Mouse (Mus musculus) c-Kit-positive CD71-positive TER-119-positive erythroid progenitor cells, embryonic 14.5 days (primary cell): ENCODE results near the gene Armh1.
"Not testable (repeated sequence)": the region's sequence is repeated elsewhere in the genome, so short reads cannot be mapped to it uniquely, and the experiment has no call there.

ENCODE experiments used
- DNase-seq: peaks from one replicate; pipeline ENCODE4 v3.0.0-alpha.2; 2013; ENCODE audit warnings: low spot score

Armh1 gene

DNA sequence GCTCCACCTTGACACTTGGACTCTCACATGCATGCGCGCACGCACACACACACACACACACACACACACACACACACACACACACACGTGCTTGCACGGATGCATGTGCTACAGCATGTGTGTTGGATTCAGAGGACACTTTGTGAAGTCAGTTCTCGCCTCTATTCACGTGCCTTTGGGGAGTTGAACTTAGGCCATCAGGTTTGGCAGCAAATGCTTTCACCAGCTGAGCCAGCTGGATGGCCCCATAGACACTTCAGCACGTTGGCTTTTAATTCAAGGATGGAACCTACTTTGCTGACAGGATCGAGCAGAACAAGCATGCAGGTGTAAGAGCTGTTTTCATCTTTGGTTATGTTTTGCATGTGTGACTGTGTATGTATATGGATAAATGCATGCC, 30.1 kb downstream of the Armh1 start:
- no peak for DNase-seq

DNA sequence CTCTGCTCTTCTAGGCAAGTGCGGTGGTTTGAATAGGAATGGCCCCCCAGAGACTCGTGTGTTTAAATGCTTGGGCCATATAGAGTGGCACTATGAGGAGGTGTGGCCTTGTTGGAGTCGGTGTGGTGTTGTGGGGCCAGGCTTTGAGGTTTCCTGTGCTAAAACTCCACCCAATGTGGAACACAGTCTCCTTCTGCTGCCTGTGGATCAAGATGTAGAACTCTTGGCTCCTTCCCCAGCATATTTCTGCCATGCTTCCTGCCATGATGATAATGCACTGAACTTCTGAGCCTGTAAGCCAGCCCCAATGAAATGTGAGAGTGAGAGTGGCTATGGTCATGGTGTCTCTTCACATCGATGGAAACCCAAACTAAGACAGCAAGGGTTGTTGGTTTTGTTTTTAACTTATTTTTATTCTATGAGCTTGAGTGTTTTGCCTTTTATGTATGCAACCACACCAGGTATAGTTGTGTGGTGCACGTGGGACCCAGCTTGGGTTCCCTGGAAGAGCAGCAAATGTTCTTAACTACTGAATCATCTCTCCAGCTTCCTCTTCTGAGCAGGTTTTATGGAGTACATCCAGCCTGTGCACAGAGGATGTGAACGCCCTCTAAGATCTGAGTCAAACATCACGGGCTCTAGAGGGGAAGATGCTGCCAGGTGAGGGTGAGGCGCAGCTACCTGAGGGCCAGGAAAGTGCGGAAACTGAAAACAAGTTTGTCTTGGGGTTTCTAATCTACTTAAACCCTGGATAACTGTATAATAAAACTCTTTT, 31.0 kb downstream of the Armh1 start:
- no peak for DNase-seq

DNA sequence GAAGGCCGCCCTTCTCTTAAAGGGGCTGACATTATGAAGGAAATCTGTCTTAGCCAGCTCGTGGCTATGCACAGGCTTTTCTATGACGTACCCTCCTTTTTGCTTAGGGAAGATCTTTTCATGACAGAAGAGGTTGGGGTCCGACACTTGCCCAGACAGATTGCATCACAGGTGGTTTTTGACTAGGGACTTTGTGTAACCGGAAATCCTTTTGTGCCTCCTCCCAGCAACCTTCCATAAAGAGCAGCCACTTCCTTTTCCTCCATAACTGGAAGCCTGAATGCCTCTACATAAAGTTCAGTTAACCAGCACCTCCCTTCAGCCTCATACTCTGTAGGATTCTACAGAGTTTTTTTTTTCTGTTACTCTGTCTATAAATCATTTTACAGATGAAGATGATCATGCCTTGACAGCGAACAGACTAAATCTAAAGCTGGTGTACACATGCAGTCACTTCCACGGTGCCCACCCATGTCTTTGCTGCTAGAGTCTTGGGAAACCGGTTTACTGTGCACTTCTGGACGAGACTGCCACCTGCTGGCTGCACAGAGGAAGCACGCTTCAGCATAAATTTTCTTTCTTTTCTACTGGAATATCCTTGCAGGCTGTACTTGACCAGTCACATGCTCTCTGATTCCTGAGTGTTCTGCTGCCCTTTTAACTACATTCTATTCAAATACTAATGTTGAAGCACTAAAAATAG, 33.3 kb downstream of the Armh1 start:
- DNase-seq = peak; percentile 42

DNA sequence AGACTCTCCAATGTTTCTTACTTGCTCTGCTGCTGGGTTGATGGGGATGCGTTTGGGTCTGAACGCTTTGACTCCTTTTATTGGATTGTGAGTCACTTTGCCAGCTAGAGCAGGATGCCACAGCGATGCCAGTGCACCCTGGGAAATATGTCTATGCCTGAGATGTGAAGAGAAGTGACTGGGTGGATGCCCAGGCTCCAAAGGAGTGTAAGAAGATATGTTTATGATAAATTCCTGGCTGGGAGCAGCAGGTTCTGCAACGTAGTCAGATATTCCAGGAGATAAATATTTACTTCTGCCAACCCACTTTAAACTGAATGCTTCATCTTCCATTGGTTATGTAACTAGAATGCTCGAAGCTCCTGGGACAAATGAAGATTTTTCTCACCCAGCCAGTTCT, 34.9 kb downstream of the Armh1 start:
- DNase-seq = no peak

DNA sequence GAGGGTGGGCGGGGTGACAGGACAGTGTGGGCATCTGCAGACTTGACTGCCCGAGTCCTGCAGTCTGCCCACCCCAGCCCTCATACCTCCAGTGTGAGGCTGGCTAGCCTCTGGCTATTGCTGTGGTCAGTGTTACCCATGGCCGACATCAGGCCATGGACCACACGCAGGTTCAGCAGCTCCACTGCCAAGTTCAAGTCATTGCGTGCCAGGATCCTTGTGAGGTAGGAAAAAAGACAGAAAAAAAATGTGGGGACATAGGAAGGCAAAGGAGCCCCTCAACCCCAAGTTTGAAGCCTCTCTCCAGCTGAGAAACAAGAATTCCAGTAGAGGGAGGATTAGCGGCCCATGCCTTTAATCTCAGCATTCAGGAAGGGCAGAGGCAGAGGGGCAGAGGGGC, 37.7 kb downstream of the Armh1 start:
- DNase-seq = no peak

DNA sequence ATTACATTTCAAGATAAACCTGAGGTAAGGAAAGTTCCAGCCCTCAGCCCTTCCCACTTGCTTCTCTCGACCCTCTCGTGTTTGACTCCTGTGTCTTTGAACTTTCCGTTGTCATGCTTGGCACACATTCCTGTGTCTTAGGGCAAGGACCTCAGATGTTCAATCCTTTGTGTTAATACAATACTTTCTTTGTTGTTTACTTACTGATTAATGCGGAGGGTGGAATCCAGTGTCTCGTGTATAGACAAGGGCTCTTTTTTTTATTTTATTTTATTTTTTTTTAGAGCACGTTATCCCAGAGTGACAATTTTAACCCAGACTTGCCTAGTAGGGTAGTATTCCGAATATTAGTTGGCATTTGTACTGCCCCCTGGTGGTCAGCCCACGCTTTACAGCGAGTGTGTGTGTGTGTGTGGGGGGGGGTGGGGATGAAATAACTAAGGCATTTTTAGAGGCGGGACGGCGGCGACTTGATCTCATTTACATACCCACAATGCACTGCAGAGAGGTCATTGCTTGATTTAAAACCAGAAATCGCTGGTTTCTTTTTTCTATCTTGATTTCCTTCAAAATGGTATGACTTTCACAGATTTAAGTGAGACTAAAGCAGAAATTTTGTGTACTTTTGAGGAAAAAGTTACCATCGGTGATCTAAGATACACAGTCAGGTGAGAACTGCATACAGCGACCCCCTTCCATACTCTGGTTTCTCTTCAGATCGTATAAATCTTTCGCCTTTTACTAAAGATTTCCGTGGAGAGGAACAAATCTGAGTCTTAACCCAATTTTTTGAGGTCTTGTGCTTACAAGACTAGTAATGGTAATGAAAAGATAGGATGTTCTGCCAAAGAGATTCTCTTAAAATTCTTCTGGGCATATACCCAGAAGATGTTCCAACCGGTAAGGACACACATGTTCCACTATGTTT, 41.5 kb downstream of the Armh1 start:
- peak; percentile 77 for DNase-seq

DNA sequence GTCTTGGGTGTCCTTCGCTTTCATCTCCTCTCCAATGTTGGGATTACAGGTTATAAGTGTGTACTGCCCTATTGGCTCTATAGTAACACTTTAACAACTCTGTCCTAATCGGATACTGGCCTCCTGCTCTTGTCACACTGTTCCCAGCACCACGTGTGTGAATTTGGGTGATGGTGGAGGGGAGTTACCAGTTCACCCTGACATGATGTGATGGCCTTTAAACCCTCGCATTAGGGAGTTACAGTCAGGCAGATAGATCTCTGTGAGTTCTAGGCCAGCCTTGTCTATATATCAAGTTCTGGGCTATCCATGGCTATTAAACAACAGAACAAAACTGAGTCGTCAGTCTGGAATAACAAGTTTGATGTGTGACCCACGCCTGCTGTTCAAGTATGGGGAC, 42.3 kb downstream of the Armh1 start:
- DNase-seq = no peak

DNA sequence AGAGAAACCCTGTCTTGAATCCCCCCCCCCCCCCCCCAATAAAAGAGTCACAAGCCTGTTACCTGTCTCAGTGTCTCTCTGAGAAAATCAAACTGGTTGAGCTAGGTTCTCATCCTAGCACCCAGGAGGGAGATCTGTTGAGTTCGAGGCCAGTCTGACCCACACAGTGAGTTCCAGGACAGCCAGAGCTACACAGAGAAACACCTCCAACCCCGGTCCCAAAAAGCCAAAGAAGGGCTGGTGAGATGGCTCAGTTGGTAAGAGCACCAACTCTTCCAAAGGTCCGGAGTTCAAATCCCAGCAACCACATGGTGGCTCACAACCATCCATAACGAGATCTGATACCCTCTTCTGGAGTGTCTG, 49.0 kb downstream of the Armh1 start:
- no peak for DNase-seq

DNA sequence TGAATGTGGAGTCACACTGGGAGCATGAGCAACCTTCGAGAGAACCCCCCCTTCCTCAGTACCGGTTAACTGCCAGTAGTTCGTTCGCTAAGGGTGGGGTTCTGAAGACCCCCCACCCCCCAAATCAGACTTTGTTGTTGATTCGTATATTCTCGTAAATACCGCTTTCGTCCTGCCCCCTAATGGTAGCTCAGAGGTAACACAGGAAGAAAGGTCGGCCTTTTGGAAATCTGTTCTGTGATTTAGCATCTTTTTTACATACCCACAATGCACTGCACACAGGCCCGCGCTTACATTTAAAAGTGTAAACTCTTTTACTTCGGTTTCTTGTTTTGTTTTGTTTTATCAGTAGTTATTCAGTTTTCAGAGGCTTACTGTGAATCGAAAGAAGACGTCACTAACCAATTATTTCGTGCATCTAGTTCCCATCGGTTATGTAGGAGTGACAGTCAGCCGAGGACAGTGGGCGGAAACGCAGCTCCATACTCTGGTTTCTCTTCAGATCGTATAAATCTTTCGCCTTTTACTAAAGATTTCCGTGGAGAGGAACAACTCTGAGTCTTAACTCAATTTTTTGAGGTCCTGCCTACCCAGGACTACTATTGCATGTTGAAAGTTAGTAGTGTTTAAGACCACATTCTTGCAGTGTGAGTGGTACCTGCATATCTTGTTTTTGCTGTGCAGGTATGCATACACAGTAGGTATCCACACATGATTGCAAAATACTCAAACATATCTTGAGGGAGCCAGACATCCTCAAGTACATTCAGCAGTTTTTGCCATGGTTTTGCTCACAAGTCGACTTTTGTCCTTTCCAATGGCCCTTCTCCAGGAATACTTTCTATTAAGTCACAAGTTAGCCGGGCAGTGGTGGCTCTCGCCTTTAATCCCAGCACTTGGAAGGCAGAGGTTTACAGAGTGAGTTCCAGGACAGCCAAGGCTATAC, 49.6 kb downstream of the Armh1 start:
- DNase-seq = peak; percentile 67

DNA sequence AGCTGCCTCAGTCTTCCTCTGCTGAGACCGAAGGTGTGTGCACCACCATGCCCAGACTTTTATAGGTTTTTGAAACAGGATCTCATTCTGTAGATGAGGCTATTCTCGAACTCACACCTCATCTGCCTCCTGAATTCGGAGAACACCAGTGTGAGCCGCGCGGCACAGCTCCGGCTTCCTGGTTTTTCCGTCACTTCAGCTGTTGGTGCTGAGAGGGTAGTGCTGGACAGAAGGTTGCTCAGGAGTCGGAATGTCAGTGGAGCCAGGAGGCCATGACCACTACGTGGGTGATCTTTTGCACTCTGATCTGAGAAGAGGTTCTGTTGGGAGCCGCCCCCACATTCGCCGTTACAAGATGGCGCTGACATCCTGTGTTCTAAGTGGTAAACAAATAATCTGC, 60.1 kb downstream of the Armh1 start:
- no peak for DNase-seq

DNA sequence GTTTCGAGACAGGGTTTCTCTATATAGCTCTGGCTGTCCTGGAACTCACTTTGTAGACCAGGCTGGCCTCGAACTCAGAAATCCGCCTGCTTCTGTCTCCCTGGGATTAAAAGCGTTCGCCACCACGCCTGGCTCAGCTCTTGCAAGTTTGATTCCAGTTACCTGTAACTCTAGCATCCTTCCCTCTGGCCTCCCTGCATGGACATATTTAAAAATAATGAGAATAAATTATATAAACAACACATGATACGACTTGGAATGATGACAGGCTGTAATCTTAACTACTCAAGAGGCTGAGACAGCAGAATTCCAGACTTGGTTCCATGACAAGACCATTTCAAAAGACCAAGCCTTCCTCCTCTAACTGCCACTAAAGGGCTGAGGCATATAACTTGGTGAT, 61.3 kb downstream of the Armh1 start:
- DNase-seq = no peak

DNA sequence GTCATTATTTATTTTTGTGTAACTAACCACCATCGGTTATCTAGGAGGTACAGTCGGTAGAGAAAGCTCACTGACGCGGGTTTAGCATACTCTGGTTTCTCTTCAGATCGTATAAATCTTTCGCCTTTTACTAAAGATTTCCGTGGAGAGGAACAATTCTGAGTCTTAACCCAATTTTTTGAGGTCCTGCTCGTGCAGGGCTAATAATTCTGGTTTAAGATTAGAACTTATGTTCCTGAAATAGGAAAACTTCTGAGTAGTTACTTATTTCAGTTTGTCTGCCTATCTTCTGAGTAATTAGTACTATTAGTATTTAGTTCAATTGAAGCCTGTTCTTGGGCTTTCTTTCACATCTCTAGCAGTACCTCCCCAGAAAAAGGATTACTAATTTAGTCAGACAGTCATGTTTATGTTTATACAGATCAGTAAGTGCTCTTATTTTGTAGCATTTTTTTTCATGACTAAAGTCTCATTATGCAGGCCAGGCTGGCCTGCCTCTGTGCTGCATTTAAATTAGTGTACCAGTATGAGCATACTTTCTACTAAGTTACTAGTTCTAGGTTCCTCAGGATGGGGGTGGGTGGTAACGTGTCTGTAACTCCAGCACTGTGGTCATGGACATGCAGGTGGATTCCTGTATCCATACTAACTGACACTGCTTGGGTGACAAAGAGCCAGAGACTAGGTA, 61.9 kb downstream of the Armh1 start:
- DNase-seq = peak; percentile 77

DNA sequence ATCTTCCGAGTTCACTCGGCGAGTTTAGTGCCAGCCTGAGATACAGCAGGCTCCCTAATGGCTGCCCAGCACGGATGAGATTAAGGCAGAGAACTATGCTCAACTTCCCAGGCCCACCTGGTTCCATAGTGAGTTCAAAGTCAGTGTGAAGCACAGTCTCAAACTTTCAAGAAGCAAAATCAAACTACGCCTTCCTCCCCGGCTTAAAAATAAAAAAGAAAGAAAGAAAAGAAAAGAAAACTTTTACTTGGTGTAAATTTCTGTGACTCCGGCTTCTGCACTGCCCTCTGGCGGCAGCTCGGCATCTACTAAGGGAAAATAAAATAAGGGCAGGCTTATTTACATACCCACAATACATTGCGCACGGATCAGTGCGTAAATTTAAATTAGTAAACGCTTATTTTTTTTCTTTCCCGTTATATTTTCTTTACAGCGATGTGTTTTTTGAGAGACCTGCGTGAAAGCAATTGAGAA, 62.5 kb downstream of the Armh1 start:
- peak; percentile 87 for DNase-seq

DNA sequence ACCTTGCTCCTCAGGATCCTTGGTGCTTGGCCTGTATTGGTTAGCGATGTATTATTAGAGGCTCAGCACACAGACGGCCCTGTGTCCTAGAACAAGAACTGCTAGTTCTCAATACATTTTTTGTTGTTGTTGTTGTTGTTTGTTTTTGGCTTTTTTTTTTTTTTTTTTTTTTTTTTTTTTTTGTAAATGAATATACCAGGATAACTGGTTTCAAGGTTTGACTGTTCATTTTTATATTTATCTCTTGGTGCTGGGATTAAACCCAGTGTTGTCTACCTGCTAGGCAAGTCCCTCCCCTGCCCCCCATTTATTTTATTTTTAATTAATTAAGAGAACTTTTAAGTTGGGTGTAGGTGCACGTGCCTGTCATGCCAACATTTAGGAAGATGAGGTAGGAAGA, 63.0 kb downstream of the Armh1 start:
- no peak for DNase-seq

DNA sequence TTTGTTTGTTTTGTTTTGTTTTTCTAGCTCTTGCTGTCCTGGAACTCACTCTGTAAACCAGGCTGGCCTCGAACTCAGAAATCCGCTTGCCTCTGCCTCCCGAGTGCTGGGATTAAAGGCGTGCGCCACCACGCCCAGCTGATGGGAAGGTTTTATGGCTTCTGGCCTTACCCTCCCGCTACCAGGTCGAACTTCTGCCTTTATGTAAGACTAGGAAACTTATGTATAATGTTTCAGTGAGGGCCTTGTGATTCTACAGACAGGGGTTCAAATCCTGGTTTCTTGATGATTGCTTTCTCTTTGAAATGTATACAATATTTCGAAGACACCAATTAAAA, 69.2 kb downstream of the Armh1 start:
- not testable (repeated sequence) for DNase-seq

DNA sequence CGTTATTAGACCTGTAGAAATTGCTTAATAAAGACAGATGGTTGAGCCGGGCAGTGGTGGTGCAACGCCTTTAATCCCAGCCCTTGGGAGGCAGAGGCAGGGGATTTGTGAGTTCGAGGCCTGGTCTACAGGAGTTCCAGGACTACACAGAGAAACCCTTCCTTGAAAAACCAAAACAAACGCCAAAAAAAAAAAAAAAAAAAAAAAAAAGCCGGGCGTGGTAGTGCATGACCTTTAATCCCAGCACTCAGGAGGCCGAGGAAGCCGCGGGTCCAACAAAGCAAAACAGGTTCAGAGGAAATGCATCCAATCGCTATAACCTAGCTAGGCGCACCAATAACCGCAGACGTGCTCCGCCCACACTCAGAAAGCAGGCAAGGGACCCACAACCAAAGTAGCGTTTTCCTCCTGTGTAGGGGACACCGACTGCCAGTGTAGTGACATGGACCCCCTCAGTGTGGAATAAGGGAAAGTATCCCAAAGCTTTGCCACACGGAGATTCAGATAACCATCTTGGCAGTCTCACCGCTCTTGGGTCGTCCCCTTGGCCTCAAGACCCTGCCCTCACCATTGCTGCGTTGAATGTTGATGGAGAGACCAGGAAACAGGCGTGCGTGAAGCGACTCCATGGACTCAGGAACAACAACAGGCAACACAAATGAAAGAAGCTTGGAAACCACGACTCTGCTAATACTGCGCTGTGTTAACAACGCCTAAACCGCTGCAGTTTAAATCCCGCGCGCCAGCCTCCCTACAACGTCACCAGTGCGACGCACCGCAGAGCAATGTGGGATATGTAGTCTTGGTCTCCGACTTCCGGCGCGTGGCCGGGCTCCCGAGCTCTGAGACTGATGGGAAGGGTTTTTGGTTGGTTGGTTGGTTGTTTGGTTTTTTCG, 69.8 kb downstream of the Armh1 start, which contains the start of gene Kif2c:
Gene Kif2c, minus strand, starts transcription at position 777 of the 896 bp plus-strand sequence.
- DNase-seq = peak; percentile 91

DNA sequence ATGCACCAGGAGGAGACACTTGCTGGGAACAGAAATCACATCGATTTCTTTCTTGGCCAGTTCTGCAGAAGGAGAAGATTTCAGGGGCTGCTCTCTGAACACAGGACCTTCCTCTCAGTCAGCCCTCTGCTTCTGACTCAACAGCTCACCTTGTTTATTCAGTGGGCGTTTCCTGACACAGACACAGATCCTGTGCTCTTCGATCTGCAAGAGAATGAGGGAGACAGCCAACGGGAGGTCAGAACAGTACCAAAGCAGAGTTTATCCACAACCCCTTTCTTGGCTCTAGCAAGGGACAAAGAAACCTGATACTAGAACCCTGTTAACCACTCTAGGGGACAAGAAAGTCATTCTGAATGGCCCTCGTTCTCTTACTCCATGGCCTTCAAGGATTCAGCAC, 82.0 kb downstream of the Armh1 start:
- DNase-seq = no peak
